Mouse (Mus musculus) midbrain, embryonic 15.5 days (tissue): ENCODE measurements around the gene Frmd6. TPM values are rescaled to one million over a fixed set of nuclear protein-coding genes. Genes with fewer than 3 reads are reported as not detected.

Experiments
- ATAC-seq: fragments of 200-750 bp; cut with Nextera tagmentation; replicated peaks from 2 replicates; pipeline ENCODE4 v1.8.0; 2017; ENCODE audit warnings: moderate TSS enrichment
- H3K27ac ChIP-seq: fragments of 300-500 bp; sonication (generic); 2 replicates; pipeline ENCODE4 v1.5.1; 2015; ENCODE audit warnings: mild to moderate bottlenecking, inconsistent platforms
- H3K27me3 ChIP-seq: fragments of 300-500 bp; sonication (generic); replicated peaks from 2 replicates; pipeline ENCODE4 v1.6.1; 2015; ENCODE audit warnings: inconsistent platforms
- H3K36me3 ChIP-seq: fragments of 300-500 bp; sonication (generic); replicated peaks from 2 replicates; pipeline ENCODE4 v1.6.1; 2015; ENCODE audit warnings: inconsistent platforms
- H3K4me1 ChIP-seq: fragments of 300-500 bp; sonication (generic); 2 replicates; pipeline ENCODE4 v1.6.1; 2015; ENCODE audit warnings: inconsistent platforms
- H3K4me2 ChIP-seq: fragments of 300-500 bp; sonication (generic); 2 replicates; pipeline ENCODE4 v1.6.1; 2015; ENCODE audit warnings: inconsistent platforms, mild to moderate bottlenecking, moderate library complexity
- H3K4me3 ChIP-seq: fragments of 300-500 bp; sonication (generic); 2 replicates; pipeline ENCODE4 v1.5.1; 2015; ENCODE audit warnings: mild to moderate bottlenecking, inconsistent platforms
- H3K9ac ChIP-seq: fragments of 300-500 bp; sonication (generic); 2 replicates; pipeline ENCODE4 v1.6.1; 2015; ENCODE audit warnings: mild to moderate bottlenecking, inconsistent platforms
- H3K9me3 ChIP-seq: fragments of 300-500 bp; sonication (generic); 2 replicates; pipeline ENCODE4 v1.6.1; 2016; ENCODE audit warnings: inconsistent platforms
- WGBS: fragments of 180-500 bp; shearing (Covaris S2); methylation state at CpG from one replicate; pipeline ENCODE4 v1.1.7; 2015; ENCODE audit warnings: mixed read lengths; 5-methylcytosine and 5-hydroxymethylcytosine counted together
- polyA plus RNA-seq: library from polyadenylated mRNA; unstranded; fragments of >200 nt; fragmentation: Nextera tagmentation; extraction: Ambion mirVana; gene quantifications from 2 replicates; pipeline ENCODE4 v1.2.1, GENCODE M21; 2015

Frmd6 gene
- polyA plus RNA-seq, 1 experiment from 2014 or later = 9.7 TPM

DNA sequence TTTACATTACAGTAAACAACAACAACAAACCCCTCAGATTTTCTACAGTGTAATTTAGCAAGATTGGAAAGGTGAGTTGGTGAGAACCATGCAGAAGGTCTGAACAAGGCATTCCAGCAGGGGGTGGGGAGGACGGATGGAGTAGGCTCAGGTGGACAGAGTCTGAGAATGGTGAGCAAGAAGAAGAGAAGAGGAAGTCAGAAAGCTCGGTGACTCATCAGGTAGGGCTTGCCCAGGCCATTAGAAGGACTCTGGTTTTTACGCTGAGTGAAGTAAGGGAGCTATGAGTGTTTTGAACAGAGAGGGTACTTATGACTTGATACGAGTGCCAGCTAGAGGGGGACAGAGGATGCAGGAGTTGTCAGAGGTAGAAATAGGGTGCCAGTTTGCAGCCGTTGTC, 9.7 kb downstream of the Frmd6 start:
- no peak for ATAC-seq
- 82% methylated on average over 5 of the region's 5 CpGs for WGBS
- Histone ChIP-seq H3K4me3 (no peak overlapping the region), H3K27me3 (no peaks in the 10 kb centered on the region), H3K9me3 (no peaks in the 10 kb centered on the region), H3K4me1 (peaks cover 3% of the 10 kb centered on the region; the same call in 1 of the 2 replicates), H3K36me3 (no peaks in the 10 kb centered on the region), H3K4me2 (no peak overlapping the region), H3K9ac (no peak overlapping the region), H3K27ac (no peak overlapping the region)

DNA sequence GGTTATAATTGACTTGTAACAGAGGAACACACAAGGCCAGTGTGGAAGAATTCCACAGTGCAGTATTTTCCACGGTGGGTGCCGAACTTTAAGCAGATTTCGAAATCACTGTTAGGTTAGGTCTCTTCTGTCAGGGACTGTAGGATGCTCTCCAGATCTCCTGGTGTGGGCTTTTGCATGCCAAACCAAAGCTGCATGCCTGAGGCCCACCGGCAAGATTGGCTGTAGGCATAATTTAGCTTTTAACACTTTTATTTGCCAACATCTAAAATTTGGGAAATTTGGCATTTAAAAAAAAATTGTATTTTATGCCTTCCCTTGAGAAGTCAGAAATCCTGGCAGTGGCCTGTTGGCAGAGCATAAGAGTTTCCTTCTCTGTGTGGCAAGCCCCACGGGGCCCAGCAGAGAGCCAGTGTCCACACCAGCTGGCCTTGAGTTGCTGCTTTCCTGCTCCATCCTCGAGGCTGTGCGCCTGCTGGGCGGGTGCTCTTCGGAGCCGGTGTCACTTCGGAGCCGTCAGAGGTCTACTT, 12.5 kb downstream of the Frmd6 start:
- Histone ChIP-seq H3K4me3 (no peak overlapping the region), H3K4me2 (no peak overlapping the region), H3K27ac (no peak overlapping the region), H3K9ac (no peak overlapping the region), H3K27me3 (no peaks in the 10 kb centered on the region), H3K4me1 (no peaks in the 10 kb centered on the region), H3K36me3 (no peaks in the 10 kb centered on the region), H3K9me3 (no peaks in the 10 kb centered on the region)
- WGBS = 77% methylated on average over 12 of the region's 12 CpGs
- no peak for ATAC-seq

DNA sequence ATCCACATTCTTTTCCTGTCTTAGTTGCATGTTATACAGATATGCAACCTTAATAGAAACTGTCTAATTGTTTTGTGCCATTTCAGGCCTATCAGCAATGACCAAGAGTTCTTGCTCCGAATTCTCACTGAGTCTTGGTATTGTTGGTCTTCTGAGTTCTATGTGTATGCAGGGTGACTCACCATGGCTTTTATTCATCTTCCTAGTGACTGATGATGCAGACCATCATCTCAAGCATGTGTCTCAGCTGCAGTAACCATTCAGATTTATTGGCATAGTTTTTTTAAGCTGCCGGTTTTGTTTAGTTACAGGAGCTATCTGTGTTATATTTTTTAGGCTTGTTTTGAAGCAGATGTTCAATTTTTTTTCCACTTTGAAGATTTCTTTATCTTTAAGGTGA, 20.1 kb downstream of the Frmd6 start:
- no peaks in the 10 kb centered on the region for H3K9me3 ChIP-seq
- ATAC-seq = no peak
- WGBS = 87% methylated on average over 2 of the region's 2 CpGs

DNA sequence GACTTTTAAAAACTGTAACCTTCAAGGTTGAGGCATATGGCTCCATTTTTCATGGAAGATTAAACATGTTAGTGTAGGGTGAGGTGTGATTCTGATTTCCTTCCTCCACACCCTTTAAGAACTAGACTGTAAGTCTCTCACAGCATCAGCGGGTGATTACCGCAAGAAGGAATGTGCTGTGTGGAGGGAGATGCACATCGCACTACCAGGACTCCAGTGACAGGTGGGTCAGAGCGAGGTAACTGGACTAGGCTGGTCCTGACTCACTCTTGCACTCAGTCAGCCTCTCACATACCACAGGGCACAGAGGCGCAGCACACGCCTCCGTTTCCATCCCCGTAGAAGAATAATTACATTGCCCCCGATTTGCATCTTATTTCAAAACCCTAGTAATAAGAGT, 23.7 kb downstream of the Frmd6 start:
- WGBS = 94% methylated on average over 9 of the region's 9 CpGs
- no peak for ATAC-seq
- no peak overlapping the region for H3K27ac ChIP-seq

More for the DNA sequence above, 20.1 kb downstream of the Frmd6 start:
- Histone ChIP-seq H3K4me3 (no peak overlapping the region), H3K4me1 (peaks cover 5% of the 10 kb centered on the region; the same call in 1 of the 2 replicates), H3K27ac (no peak overlapping the region), H3K36me3 (no peaks in the 10 kb centered on the region), H3K27me3 (no peaks in the 10 kb centered on the region), H3K9ac (no peak overlapping the region), H3K4me2 (no peak overlapping the region)

DNA sequence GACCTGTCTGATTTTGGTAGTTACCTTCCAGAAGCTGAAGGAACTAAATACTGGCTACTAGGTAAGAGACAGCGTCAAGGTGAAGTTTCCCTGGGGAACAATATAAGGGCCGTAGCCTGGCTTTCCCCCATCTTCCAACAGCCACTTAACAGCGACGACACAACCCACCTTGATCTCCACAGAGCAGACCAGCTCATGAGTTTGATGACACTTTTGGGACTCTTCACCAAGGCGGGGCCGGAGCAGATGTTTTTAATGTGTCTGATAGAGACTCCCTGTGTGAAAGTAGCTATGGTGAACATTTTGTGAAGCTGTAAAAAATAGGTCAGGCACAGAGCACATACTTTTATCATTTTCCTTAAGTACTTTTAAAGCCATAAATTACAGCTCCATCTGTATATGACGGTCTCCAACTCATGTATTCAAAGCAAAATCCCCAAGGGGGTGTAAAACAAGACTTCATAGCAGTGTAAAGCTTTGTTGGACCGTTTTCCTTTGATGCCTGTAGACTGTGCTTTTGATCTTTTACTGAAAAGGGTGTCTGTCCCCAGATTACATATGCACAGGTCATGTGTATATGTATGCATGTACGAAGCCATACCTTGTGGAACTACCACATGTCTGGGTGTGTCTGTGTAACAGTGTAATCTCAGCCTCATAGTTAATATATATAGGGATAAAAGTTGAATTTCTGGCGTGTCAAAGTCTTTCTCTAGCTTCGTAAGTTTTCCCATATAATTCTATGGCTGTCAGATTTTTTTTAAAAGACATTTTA, 24.4 kb downstream of the Frmd6 start:
- WGBS = 80% methylated on average over 11 of the region's 11 CpGs
- Histone ChIP-seq H3K4me3 (no peak overlapping the region), H3K36me3 (no peaks in the 10 kb centered on the region), H3K4me1 (peaks cover 5% of the 10 kb centered on the region; the same call in 1 of the 2 replicates), H3K27ac (no peak overlapping the region), H3K9ac (no peak overlapping the region), H3K9me3 (no peaks in the 10 kb centered on the region), H3K27me3 (no peaks in the 10 kb centered on the region), H3K4me2 (no peak overlapping the region)
- ATAC-seq = no peak

More for the DNA sequence above, 23.7 kb downstream of the Frmd6 start:
- Histone ChIP-seq H3K4me3 (no peak overlapping the region), H3K9me3 (no peaks in the 10 kb centered on the region), H3K36me3 (no peaks in the 10 kb centered on the region), H3K4me1 (peaks cover 5% of the 10 kb centered on the region; the same call in 1 of the 2 replicates), H3K9ac (no peak overlapping the region), H3K4me2 (no peak overlapping the region), H3K27me3 (no peaks in the 10 kb centered on the region)

DNA sequence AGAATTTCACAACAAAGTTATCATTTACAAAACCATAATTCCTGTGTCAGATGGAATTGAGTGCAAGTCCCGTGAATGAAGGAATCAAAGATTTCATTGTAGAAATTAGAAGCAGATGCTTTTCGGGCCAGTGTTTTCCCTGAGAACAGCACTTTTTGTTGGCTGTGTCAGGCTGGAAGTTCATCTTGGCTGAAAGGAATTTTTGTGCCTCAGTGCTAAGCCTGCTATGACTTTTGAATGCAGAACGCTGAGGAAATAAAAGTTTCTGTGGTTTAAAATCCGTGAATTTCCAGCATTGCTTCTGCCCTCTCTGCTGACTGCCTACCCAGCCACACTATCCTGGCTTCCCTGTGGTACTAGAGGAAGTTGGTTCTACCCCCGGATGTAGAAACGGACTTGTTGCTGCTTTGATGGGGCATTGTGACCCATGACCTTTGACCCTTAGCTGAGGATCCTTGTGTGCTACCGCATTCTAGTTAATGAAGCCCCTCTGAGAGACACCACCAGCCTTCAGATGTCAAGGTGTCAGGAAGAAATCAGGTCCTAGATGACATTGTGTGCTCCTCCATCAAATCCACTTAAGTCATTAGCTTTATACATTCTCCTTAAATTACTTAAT, 26.1 kb downstream of the Frmd6 start:
- Histone ChIP-seq H3K9ac (no peak overlapping the region), H3K4me3 (no peak overlapping the region), H3K9me3 (no peaks in the 10 kb centered on the region), H3K27me3 (no peaks in the 10 kb centered on the region), H3K4me2 (no peak overlapping the region), H3K27ac (no peak overlapping the region), H3K4me1 (peaks cover 5% of the 10 kb centered on the region; the same call in 1 of the 2 replicates), H3K36me3 (no peaks in the 10 kb centered on the region)
- no peak for ATAC-seq
- WGBS = 42% methylated on average over 7 of the region's 7 CpGs

DNA sequence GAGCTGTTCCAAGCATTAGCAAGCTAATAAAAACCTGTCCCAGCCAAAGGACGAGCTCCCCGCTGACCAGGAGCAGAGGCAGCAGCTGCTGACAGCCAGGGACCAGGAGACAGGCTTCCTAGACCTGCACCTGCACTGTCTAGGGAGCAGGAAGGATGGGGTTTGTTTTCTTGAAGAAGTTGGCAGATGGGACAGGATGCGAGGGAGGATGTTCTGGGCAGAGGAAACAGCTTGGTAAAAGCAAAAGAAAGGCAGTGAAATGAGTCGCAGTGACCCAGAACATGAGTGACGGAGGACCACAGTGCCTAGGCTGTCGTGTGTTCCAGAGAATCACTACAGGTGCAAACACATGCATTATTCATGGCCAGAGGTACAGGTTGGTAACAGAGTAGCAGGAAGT, 27.7 kb downstream of the Frmd6 start:
- peaks cover 5% of the 10 kb centered on the region; the same call in 1 of the 2 replicates for H3K4me1 ChIP-seq
- H3K36me3 ChIP-seq = no peaks in the 10 kb centered on the region
- H3K27me3 ChIP-seq = no peaks in the 10 kb centered on the region
- H3K4me2 ChIP-seq = no peak overlapping the region
- ATAC-seq = no peak
- no peak overlapping the region for H3K27ac ChIP-seq
- no peak overlapping the region for H3K9ac ChIP-seq
- no peaks in the 10 kb centered on the region for H3K9me3 ChIP-seq
- H3K4me3 ChIP-seq = no peak overlapping the region
- WGBS = 60% methylated on average over 6 of the region's 6 CpGs

DNA sequence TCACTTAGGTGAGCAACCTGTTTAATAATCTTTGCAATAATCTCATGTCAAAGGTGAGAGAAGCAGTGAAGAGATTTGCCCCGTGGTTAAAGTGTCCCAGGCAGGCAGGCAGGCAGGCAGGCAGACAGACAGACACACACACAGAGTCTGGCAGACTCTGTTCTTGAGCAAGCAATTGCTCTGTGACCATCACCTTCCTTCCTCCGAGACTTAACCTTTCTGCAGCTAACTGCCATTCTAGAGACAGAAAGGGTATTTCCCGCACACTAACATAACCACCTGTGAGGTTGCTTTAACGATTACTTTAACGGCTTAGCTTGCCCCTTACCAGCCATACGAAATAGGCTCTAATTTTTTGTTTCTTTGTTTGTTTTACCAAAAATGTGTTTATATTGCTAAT, 30.4 kb downstream of the Frmd6 start:
- H3K4me2 ChIP-seq = no peak overlapping the region
- H3K27me3 ChIP-seq = no peaks in the 10 kb centered on the region
- no peaks in the 10 kb centered on the region for H3K4me1 ChIP-seq
- no peak overlapping the region for H3K4me3 ChIP-seq
- H3K36me3 ChIP-seq = no peaks in the 10 kb centered on the region
- H3K9me3 ChIP-seq = no peaks in the 10 kb centered on the region
- ATAC-seq = no peak
- H3K27ac ChIP-seq = no peak overlapping the region
- 83% methylated on average over 6 of the region's 6 CpGs for whole genome bisulfite sequencing
- H3K9ac ChIP-seq = no peak overlapping the region

DNA sequence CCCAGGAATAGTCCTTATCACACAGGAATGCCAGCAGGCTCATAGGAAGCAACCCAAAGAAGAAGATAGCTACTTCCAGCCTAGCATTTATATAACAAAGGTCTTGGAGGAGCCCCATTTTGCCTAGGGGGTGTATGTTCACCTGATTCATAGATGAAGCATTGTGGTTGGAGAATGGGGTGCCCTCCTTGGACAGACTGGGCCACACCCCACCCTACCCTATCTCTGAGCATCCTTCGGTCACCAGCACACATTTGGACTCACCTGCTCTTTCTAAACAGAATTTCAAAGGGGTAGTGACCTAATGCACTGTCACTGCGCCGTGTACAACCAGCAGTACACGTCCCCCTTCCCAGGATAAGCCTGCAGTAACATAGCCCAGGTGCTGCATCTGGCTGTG, 31.5 kb downstream of the Frmd6 start:
- no peaks in the 10 kb centered on the region for H3K36me3 ChIP-seq
- ATAC-seq = no peak
- no peaks in the 10 kb centered on the region for H3K27me3 ChIP-seq
- H3K27ac ChIP-seq = no peak overlapping the region
- H3K4me1 ChIP-seq = no peaks in the 10 kb centered on the region
- 96% methylated on average over 4 of the region's 4 CpGs for WGBS
- H3K4me3 ChIP-seq = no peak overlapping the region
- H3K4me2 ChIP-seq = no peak overlapping the region
- no peaks in the 10 kb centered on the region for H3K9me3 ChIP-seq
- H3K9ac ChIP-seq = no peak overlapping the region

DNA sequence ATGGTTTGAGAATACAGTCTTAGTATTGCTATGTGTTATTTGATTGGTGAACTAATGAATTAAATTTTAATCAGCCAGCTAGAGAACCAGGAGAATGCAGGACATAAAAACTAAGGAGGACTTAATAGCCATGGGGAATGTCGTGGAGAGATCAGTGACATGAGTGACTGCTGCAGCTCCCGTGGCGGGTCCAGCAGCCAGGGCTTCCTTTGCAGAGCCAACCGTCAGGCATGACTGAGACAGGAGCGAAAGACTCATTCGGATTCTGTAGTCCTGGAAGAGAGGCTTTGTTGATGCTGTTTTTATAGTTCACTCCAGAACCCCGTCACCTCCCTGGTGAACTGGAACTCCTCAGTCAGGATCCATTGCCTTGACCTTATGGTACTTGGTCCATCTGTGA, 38.0 kb downstream of the Frmd6 start:
- Histone ChIP-seq H3K36me3 (no peaks in the 10 kb centered on the region), H3K4me3 (no peak overlapping the region), H3K27me3 (no peaks in the 10 kb centered on the region), H3K4me2 (no peak overlapping the region), H3K27ac (no peak overlapping the region), H3K9me3 (no peaks in the 10 kb centered on the region), H3K4me1 (peaks cover 1% of the 10 kb centered on the region; the same call in 1 of the 2 replicates), H3K9ac (no peak overlapping the region)
- WGBS = 57% methylated on average over 7 of the region's 7 CpGs
- no peak for ATAC-seq

DNA sequence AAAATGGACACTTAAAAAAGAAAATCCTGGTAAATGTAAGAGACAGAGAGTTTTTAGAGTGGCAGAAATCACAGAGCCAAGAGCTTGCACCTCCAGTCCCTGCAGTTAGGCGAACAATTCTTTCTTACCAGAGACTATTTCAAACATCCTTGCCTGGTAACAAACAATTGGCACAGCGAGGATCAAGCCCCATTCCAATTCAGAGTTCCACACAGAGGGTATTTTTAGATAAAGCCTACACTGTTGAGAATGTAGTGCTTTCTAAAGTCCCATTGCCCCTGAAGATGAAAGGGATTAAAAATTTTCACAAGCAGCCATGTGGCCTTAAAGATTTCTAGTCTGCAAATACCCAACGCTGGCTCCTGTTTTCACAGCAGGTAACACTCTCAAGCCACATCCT, 42.5 kb downstream of the Frmd6 start:
- no peak overlapping the region for H3K4me2 ChIP-seq
- H3K27ac ChIP-seq = no peak overlapping the region
- H3K4me3 ChIP-seq = no peak overlapping the region
- ATAC-seq = no peak
- no peaks in the 10 kb centered on the region for H3K36me3 ChIP-seq
- H3K9me3 ChIP-seq = no peaks in the 10 kb centered on the region
- H3K9ac ChIP-seq = no peak overlapping the region
- peaks cover 5% of the 10 kb centered on the region; the same call in 1 of the 2 replicates for H3K4me1 ChIP-seq
- 27% methylated on average over 3 of the region's 3 CpGs for WGBS
- no peaks in the 10 kb centered on the region for H3K27me3 ChIP-seq

DNA sequence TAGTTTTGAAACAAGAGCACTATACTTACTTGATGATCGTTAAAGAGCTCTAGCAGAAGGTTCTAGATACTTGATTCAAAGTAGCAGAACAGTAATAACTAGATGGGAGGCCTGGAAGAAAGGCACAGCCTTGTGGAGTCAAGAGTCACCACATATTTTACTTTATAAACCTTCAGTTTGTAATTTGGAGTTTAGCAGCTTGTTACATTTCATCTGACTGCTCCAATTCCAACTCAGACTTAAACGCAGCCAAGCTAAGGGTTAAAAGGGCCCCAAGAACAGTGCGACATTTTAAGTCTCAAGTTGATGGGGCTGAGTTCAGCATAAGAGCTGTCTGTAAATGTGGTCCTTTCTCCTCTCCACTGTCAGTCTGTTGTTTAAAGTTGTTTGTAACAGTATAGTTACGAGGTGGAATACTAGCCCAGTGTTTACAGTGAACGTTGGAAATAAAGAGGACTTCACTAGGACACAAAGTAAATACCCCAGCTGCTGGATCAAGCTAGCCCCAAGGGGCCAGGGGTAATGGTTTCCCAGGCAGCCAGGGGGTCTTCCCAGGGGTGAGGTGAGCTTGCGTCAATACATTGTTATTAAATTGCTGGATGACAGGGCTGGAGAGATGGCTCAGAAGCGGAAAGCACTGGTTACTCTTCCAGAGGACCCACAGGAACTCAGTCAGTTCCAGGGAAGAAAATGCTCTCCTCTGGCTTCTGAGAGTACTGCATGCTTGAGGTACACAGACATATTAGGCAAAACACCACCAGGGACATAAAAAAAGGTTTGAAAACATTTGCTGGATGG, 43.1 kb downstream of the Frmd6 start:
- WGBS = 43% methylated on average over 7 of the region's 7 CpGs
- ATAC-seq = no peak

More for the DNA sequence above, 43.1 kb downstream of the Frmd6 start:
- H3K4me1 ChIP-seq = peaks cover 5% of the 10 kb centered on the region; the same call in 1 of the 2 replicates
- no peak overlapping the region for H3K9ac ChIP-seq
- no peak overlapping the region for H3K27ac ChIP-seq
- no peaks in the 10 kb centered on the region for H3K27me3 ChIP-seq
- no peak overlapping the region for H3K4me2 ChIP-seq
- no peaks in the 10 kb centered on the region for H3K9me3 ChIP-seq
- no peaks in the 10 kb centered on the region for H3K36me3 ChIP-seq
- no peak overlapping the region for H3K4me3 ChIP-seq
